Mouse (Mus musculus): ENCODE data around the gene A730015C16Rik. TPM values are rescaled to one million over a fixed set of nuclear protein-coding genes. Genes with fewer than 3 reads are reported as not detected.

Gene A730015C16Rik
- polyA plus RNA-seq, 3 experiments from 2014 or later, result 0.34 to 0.68 TPM; not detected in 1

DNA sequence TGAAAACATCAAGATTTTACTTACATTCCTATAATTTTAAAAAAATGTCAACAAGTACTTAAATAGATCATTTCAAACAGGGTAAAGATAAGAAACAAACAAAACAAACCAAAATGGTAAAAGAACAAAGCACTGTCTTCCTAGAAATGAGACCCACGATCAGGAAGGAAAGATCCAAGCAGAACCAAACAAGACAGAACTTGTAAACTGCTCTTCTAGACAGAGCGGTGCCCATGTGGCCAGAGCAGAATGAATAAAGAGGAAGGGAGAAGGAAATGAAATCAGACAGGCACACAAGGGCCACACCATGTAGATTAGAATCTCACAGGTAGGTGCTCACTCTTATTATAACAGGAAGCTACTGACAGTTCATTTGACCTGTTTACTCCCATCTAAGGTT, 21.8 kb downstream of the A730015C16Rik start:
- no peak for ATAC-seq

DNA sequence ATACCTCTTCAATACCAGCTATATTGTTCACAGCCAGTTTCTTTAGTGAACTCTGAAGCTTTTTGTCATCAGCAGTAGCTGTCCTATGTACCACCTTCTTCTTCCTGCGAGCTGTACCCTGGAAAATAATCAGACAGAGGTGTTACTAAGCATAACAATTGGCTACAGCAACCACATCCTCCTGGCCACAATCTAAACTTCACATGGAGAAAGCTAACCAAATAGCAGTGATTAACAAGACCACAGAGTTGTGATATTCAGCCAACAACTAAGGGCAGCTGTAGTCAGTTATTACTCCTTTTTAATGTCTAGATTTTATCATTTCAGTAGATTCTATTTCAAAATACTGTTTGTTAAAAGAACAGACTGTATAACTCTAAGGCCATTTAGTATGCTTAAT, 22.3 kb downstream of the A730015C16Rik start:
- no peak for ATAC-seq

DNA sequence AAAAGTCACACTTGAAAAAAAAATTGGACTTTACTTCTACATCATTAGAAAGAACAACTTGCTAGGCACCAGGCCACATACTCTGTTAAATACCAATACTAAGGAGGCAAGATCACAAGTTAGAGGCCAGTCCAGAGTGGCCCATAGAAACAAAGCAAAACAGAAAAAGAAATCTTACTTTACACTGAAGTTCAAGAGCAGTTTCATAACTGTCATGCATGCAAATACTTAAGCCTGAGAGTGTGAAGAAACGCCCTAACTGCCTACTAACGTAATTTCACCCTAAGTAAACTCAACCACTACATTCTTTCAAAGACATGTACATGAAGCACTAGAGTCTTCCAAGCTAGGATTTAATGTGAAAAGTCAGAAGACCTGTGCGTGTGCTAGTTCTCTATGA, 22.7 kb downstream of the A730015C16Rik start:
- ATAC-seq, result no peak

DNA sequence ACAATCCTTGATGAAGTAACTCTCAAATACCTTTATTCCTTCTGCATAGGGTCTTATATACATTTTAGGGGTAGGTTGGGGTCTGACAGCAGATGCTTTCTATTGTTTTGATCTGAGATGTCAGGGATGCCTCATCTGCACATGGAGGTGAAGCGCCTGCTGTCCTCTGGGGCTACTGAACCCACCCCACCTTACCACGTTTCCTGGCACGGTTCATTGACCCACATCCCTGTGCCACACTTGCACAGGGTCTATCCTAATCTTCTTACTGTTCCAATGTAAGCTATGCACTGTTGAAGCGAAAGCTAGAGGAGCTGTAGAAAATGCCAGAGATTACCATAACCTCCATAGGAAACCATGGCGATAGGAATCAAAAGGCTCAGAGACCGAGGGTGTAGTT, 36.9 kb downstream of the A730015C16Rik start:
- ATAC-seq, result no peak

DNA sequence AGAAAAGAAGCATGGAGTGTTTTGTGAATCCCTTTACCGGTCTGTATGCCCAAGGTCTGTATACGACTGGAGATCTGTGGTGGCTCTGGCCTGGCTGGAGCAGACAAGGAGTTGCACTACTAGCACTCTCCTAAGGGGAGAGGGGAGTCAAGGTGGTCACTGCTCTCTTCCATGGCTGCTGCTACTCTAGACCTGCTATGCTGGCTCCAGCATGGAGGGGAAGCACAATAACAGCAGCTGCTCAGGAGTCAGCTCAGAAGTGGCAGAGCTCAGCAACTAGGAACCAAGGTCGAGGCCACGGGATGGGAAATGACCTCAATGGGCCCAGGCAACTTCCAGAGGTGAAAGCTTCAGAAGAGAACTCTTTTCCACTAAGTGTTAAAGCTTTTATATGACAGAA, 37.3 kb downstream of the A730015C16Rik start:
- ATAC-seq, result no peak

DNA sequence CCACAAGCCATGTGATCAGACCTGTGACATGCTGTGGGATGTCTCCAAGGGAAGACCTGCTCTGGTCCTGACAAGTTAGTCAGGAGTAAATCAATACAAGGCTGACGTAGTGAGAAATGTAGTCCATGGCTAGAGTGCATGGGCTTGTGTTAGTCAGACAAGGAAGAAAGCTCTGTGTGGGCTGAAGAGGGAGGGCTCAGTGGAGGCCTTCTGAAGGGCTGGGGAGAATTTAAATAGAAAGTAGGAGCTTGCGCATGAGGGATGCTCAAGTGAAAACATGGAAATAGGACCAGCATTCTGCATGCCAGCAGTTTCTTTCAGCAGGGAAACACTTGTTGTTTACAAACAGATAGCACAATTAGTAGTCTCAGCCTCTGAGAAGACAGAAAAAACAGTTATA, 44.9 kb downstream of the A730015C16Rik start:
- ATAC-seq, result no peak

DNA sequence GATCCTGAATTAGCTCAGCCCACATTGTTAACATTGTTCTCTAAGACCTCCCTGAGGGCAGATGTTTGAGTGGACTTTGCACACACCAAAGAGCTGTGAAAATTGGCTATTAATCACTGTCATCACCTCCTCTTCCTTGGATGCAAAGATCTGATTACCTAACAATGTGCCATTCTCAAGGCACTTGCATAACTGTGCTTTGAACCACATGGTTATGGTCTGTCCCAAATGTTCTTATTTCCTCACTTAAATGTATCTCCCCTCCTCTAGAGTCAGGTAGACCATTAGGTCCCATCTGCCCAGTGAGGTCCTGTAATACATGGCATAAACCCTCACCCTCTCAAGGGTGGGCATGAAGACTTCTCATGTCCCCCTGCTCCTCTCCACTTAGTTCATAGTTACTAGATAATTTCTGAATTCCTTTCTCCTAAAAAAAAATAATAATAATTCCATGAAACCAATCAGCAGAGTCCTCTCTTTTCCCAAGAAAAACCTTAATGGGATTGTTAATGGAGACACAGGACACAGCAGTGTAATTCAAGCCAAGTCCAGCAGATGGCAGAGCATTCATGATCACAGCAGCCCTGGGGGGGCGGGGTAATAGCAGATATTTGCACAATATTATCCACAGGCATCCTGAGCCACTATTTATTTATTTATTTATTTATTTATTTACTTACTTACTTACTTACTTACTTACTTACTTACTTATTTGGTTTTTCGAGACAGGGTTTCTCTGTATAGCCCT, 50.2 kb downstream of the A730015C16Rik start:
- peak; percentile 69 for ATAC-seq

Other genes with a start within 250 kb of the A730015C16Rik start
- 10 to 100 TPM; 24.1 to 37.9 (median 35.3) TPM for gene Cc2d1b, start 228.7 kb downstream of the A730015C16Rik start, polyA plus RNA-seq (2017; shearing (Covaris generic))
- not detected for gene 3110021N24Rik, start 129.0 kb downstream of the A730015C16Rik start, polyA plus RNA-seq (2017; shearing (Covaris generic))
- gene Zfyve9, start 67.8 kb downstream of the A730015C16Rik start, polyA plus RNA-seq (2017; shearing (Covaris generic)), result under 1 TPM; 0.71 to 0.83 (median 0.72) TPM
- 10 to 100 TPM; 48.1 to 89.6 (median 55.2) TPM for gene Btf3l4, start 15.0 kb downstream of the A730015C16Rik start, polyA plus RNA-seq (2017; shearing (Covaris generic))
- 10 to 100 TPM; 59.8 to 63.3 (median 61.0) TPM for gene Txndc12, start 14.0 kb downstream of the A730015C16Rik start, polyA plus RNA-seq (2017; shearing (Covaris generic))
- 10 to 100 TPM in 2 of 3 experiments, 1 to 10 TPM in 1; 9.9 to 12.9 (median 11.8) TPM for gene Kti12, start 834 bp downstream of the A730015C16Rik start, polyA plus RNA-seq (2017; shearing (Covaris generic))
- under 1 TPM in 1 of 3 experiments, not detected in 2; 0.45 TPM for gene Rab3b, start 30.4 kb upstream of the A730015C16Rik start, polyA plus RNA-seq (2017; shearing (Covaris generic))
- gene Nrd1, start 152.0 kb upstream of the A730015C16Rik start, polyA plus RNA-seq (2017; shearing (Covaris generic)), result 10 to 100 TPM; 45.7 to 77.6 (median 58.3) TPM